Mouse (Mus musculus) forebrain, embryonic 12.5 days (tissue): Measurements from ENCODE around the gene Hist1h4k. TPM values are rescaled to one million over a fixed set of nuclear protein-coding genes. Genes with fewer than 3 reads are reported as not detected.

Experiments
- ATAC-seq: fragments of 200-750 bp; cut with Nextera tagmentation; 2 replicates; pipeline ENCODE4 v1.8.0; 2017; ENCODE audit warnings: moderate TSS enrichment; ENCODE audit not compliant: low FRiP score
- H3K27ac ChIP-seq: fragments of 300-500 bp; sonication (generic); 2 replicates; pipeline ENCODE4 v1.5.1; 2016; ENCODE audit warnings: mild to moderate bottlenecking
- H3K27me3 ChIP-seq: fragments of 300-500 bp; sonication (generic); 2 replicates; pipeline ENCODE4 v1.6.1; 2016; ENCODE audit warnings: mild to moderate bottlenecking
- H3K36me3 ChIP-seq: fragments of 300-500 bp; sonication (generic); replicated peaks from 2 replicates; pipeline ENCODE4 v1.6.1; 2016; ENCODE audit warnings: mild to moderate bottlenecking
- H3K4me1 ChIP-seq: fragments of 300-500 bp; sonication (generic); 2 replicates; pipeline ENCODE4 v1.6.1; 2016
- H3K4me2 ChIP-seq: fragments of 300-500 bp; sonication (generic); 2 replicates; pipeline ENCODE4 v1.6.1; 2016; ENCODE audit warnings: mild to moderate bottlenecking, moderate library complexity
- H3K4me3 ChIP-seq: fragments of 300-500 bp; sonication (generic); replicated peaks from 2 replicates; pipeline ENCODE4 v1.5.1; 2016; ENCODE audit warnings: mild to moderate bottlenecking
- H3K9ac ChIP-seq: fragments of 300-500 bp; sonication (generic); 2 replicates; pipeline ENCODE4 v1.6.1; 2016; ENCODE audit warnings: mild to moderate bottlenecking
- H3K9me3 ChIP-seq: fragments of 300-500 bp; sonication (generic); 2 replicates; pipeline ENCODE4 v1.6.1; 2016
- WGBS: fragments of 180-500 bp; shearing (Covaris S2); methylation state at CpG from one replicate; pipeline ENCODE4 v1.1.7; 2016; 5-methylcytosine and 5-hydroxymethylcytosine counted together
- microRNA-seq: library from miRNA; unstranded; fragments of <30 nt; microRNA quantifications from one replicate; pipeline ENCODE4, GENCODE M21; 2017
- polyA plus RNA-seq: library from polyadenylated mRNA; unstranded; fragments of >200 nt; fragmentation: Nextera tagmentation; extraction: Ambion mirVana; gene quantifications from 2 replicates; pipeline ENCODE4 v1.2.1, GENCODE M21; 2016

Hist1h4k gene
- polyA plus RNA-seq, 1 experiment from 2014 or later, result 4.5 TPM

DNA sequence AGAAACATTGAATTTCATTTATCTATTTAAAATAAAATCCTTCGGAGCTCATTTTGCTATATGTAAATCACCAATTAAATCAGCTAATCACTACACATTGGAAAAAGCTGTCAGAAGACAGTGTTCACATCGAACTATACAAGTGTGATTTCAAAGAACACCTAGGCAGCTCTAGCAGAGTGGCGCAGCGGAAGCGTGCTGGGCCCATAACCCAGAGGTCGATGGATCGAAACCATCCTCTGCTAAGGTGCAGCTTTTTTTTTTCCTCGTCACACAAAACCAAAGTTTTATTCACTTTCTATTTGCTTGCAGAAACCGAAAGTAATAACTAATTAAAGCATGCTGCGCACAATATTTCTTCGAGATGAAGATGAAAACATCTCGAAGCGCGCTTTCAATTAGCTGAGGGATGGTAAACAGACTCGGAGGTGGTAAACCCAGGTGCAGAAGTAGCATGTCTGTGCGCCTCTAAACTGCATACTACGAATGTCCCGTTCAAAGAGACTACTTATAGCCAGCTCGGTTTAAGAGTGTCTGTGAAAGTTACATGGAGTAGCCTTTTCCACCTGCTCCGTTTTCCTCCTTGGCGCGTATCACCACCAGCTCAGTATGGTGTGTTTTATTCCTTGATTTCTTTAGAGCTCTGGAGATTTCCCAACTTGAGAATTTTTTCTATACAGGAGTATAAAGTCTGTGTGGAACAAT lies 39.3 kb downstream of the Hist1h4k start:
- Histone ChIP-seq H3K9me3 (no peaks in the 10 kb centered on the region), H3K36me3 (no peaks in the 10 kb centered on the region), H3K27me3 (no peaks in the 10 kb centered on the region), H3K27ac (peak overlapping the region; percentile 50; the same call in 1 of the 2 replicates), H3K9ac (peak overlapping the region; percentile 49), H3K4me1 (peaks cover 14% of the 10 kb centered on the region), H3K4me3 (peak overlapping the region; percentile 40), H3K4me2 (peak overlapping the region; percentile 58)
- WGBS, result 2% methylated on average over 22 of the region's 22 CpGs
- peak; percentile 82 for ATAC-seq

DNA sequence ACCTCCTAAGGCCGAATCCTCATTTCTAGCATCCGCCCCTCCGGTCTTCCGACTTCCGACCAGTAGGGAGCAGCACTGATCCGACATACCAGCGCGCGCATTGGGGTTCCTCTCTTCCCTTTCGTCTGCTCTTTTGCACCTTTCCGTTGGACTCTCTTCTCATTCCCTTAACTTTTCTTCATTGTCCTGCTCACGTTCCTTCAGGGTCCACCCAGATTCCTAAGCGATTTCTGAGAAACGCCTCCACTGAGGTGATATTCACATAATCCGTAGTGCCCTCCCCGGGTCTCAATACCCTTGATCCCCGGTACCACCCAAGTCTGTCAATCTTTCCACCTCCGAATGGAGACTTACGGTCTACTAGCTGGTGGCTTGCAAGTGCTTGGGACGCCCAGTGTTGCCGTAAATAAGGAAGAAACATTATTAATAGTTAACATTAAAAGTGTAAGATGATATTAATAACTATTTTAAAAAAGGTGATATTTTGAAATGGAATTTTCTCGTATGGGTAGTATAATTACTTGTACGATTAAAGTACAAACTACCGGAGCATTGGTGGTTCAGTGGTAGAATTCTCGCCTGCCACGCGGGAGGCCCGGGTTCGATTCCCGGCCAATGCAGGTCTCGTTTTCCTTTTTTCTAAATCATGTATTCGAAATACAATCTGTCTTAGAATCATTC lies 40.1 kb downstream of the Hist1h4k start:
- Histone ChIP-seq H3K9ac (peak overlapping the region; percentile 53; the same call in 1 of the 2 replicates), H3K36me3 (no peaks in the 10 kb centered on the region), H3K4me1 (peaks cover 10% of the 10 kb centered on the region), H3K27me3 (no peaks in the 10 kb centered on the region), H3K4me2 (peak overlapping the region; percentile 45), H3K9me3 (no peaks in the 10 kb centered on the region), H3K27ac (peak overlapping the region; percentile 81), H3K4me3 (peak overlapping the region; percentile 55)
- under 1% methylated on average over 32 of the region's 32 CpGs for WGBS
- peak; percentile 75 for ATAC-seq

DNA sequence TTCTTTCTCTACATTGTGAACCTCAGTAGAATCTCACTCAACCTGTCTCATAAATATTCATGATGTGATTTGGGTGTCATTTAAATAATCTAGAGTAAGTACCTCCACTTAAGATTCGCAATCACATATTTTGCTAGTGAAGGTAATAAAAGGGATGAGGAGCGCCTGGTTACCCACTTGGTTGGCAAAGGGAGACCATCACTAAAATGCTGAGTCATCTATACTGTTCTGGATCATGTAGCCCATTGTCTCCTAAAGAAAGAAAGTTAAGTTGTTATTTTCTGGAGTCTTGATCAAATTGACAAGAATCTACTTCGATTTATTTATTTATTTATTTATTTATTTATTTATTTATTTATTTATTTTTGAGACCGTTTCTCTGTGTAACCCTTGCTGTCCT lies 43.6 kb downstream of the Hist1h4k start:
- Histone ChIP-seq H3K27ac (no peak overlapping the region), H3K4me2 (no peak overlapping the region), H3K27me3 (no peaks in the 10 kb centered on the region), H3K9me3 (no peaks in the 10 kb centered on the region), H3K36me3 (no peaks in the 10 kb centered on the region), H3K9ac (no peak overlapping the region), H3K4me1 (peaks cover 5% of the 10 kb centered on the region; the same call in 1 of the 2 replicates), H3K4me3 (no peak overlapping the region)
- 75% methylated on average over 4 of the region's 4 CpGs for WGBS
- ATAC-seq, result no peak

Small RNAs within 50 kb of the gene (microRNA-seq; reads per million reads assigned to microRNA genes)
- gene Gm44346, result not detected
- not detected for gene Gm44357
- not detected for gene Gm44367
- gene Gm44454, result not detected

Other genes starting within 250 kb of the Hist1h4k start
- gene Gm11273, start 249.1 kb downstream of the Hist1h4k start, polyA plus RNA-seq, result 2.4 and 2.5 TPM in 2 replicates
- 8.9 and 10.1 TPM in 2 replicates for gene Zkscan8, start 219.4 kb downstream of the Hist1h4k start, polyA plus RNA-seq
- gene Olfr1366, start 207.7 kb downstream of the Hist1h4k start, polyA plus RNA-seq, result 0.17 and 0.22 TPM in 2 replicates
- gene Olfr1535, start 190.6 kb downstream of the Hist1h4k start, polyA plus RNA-seq, result not detected in 2 replicates
- not detected in 2 replicates for gene Olfr1364, start 168.7 kb downstream of the Hist1h4k start, polyA plus RNA-seq
- not detected in 2 replicates for gene Olfr1362, start 136.5 kb downstream of the Hist1h4k start, polyA plus RNA-seq
- not detected in 2 replicates for gene Olfr11, start 108.0 kb downstream of the Hist1h4k start, polyA plus RNA-seq
- not detected in 2 replicates for gene Olfr1361, start 87.1 kb downstream of the Hist1h4k start, polyA plus RNA-seq
- not detected in 2 replicates for gene Olfr1360, start 73.1 kb downstream of the Hist1h4k start, polyA plus RNA-seq
- not detected in 2 replicates for gene Olfr1359, start 52.4 kb downstream of the Hist1h4k start, polyA plus RNA-seq
- 4.8 TPM in 1 of 2 replicates, not detected in the other for gene Hist1h2bl, start 34.4 kb downstream of the Hist1h4k start, polyA plus RNA-seq
- 18.4 and 22.2 TPM in 2 replicates for gene Hist1h2ai, start 34.1 kb downstream of the Hist1h4k start, polyA plus RNA-seq
- gene Hist1h3h, start 32.8 kb downstream of the Hist1h4k start, polyA plus RNA-seq, result 13.8 and 14.8 TPM in 2 replicates
- gene Hist1h2bm, start 28.5 kb downstream of the Hist1h4k start, polyA plus RNA-seq, result 5.8 and 5.9 TPM in 2 replicates
- gene Hist1h4j, start 15.4 kb downstream of the Hist1h4k start, polyA plus RNA-seq, result 0.74 and 0.86 TPM in 2 replicates
- gene Hist1h2ak, start 3.3 kb upstream of the Hist1h4k start, polyA plus RNA-seq, result 34.1 and 37.7 TPM in 2 replicates
- 4.9 and 5.2 TPM in 2 replicates for gene Hist1h2bn, start 3.6 kb upstream of the Hist1h4k start, polyA plus RNA-seq
- gene Hist1h1b, start 30.1 kb upstream of the Hist1h4k start, polyA plus RNA-seq, result 44.0 and 46.6 TPM in 2 replicates
- 166 and 188 TPM in 2 replicates for gene Hist1h3i, start 32.9 kb upstream of the Hist1h4k start, polyA plus RNA-seq
- 13.9 and 15.0 TPM in 2 replicates for gene Hist1h2an, start 36.7 kb upstream of the Hist1h4k start, polyA plus RNA-seq
- 3.0 and 5.2 TPM in 2 replicates for gene Hist1h2bp, start 37.0 kb upstream of the Hist1h4k start, polyA plus RNA-seq
- gene Hist1h2bq, start 59.7 kb upstream of the Hist1h4k start, polyA plus RNA-seq, result 23.9 and 32.5 TPM in 2 replicates
- not detected in 2 replicates for gene Hist1h2ao, start 60.0 kb upstream of the Hist1h4k start, polyA plus RNA-seq
- gene Hist1h4m, start 61.2 kb upstream of the Hist1h4k start, polyA plus RNA-seq, result not detected in 2 replicates
- 12.5 and 13.8 TPM in 2 replicates for gene Hist1h4n, start 81.7 kb upstream of the Hist1h4k start, polyA plus RNA-seq
- 6,142 and 6,230 TPM in 2 replicates for gene Hist1h2ap, start 83.0 kb upstream of the Hist1h4k start, polyA plus RNA-seq
- 24.5 and 30.9 TPM in 2 replicates for gene Hist1h2br, start 83.2 kb upstream of the Hist1h4k start, polyA plus RNA-seq
- 24.5 and 26.7 TPM in 2 replicates for gene Zfp184, start 194.6 kb upstream of the Hist1h4k start, polyA plus RNA-seq
- 0.13 TPM in 1 of 2 replicates, not detected in the other for gene Pom121l2, start 230.7 kb upstream of the Hist1h4k start, polyA plus RNA-seq